Mouse (Mus musculus) urinary bladder, adult 18-20 months (tissue): Measurements from ENCODE around the gene Bcl2.

Experiments used
- DNase-seq, 2 experiments: peaks; one replicate each; pipeline ENCODE4 v3.0.0; 2022; ENCODE audit warnings: low spot score in 2 of 2, mixed read lengths in 2 of 2

The Bcl2 gene

GRCm38 (mm10) chr1:106714530-106714981 lies 482 bp upstream of the Bcl2 start:
- no peak for DNase-seq

DNA sequence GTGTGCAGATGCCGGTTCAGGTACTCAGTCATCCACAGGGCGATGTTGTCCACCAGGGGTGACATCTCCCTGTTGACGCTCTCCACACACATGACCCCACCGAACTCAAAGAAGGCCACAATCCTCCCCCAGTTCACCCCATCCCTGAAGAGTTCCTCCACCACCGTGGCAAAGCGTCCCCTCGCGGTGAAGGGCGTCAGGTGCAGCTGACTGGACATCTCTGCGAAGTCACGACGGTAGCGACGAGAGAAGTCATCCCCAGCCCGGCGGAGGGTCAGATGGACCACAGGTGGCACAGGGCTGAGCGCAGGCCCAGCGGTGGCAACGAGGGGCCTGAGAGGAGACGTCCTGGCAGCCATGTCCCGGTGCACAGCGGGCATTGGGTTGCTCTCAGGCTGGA lies 1.7 kb downstream of the Bcl2 start:
- DNase-seq, result peak in 1 of 2 experiments; percentile 34

- no peak for DNase-seq
Observed at GRCm38 (mm10) chr1:106711356-106712125, 2.5 kb downstream of the Bcl2 start.

- DNase-seq, result no peak
Observed at GRCm38 (mm10) chr1:106710202-106710601, 3.9 kb downstream of the Bcl2 start.

GRCm38 (mm10) chr1:106707036-106707880 lies 6.8 kb downstream of the Bcl2 start:
- DNase-seq, result no peak

DNA sequence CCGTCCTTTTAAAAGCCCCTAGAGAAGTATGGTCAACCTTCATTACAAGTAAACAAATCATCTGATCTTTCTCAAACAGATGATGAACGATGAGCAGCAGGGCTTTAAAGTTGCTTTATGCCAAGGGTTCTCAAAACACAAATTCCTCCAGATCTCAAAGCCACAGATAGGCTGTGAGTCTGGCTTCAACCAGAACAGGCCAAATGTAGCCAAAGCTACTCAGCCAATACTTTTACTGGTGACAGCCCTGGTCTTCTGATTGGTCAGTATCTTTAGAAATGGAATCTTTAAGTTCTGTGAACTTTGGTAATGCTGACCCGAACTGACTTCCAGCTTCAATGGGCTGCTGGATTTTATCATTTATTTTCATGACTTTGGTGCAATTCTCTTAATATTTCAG lies 10.9 kb downstream of the Bcl2 start:
- DNase-seq, result no peak

GRCm38 (mm10) chr1:106702471-106703175 lies 11.5 kb downstream of the Bcl2 start:
- no peak for DNase-seq

DNA sequence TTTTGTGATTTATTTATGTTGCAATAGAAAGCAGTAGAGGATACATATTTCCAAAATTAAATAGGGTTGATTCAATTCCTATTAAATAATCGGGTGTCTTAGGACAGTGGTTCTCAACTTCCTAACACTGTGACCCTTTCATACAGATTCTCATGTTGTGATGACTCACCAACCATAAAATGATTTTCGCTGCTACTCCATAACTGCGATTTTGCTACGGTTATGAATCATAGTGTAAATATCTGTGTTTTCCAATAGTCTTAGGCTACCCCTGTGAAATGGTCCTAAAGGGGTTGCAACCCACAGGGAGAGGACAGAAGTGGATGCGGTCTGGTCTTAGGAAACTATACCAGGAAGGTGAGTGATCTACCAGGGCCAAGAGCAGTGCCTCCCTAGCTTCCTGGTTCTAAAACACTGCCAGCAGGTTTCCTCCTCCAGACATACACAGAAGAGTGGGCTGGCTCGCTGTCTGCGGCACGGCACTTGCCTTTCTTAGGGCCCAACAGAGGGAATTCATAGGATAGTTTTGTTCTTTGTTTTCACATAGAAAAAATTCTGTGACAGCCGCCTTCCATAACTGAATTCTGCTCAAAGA lies 13.5 kb downstream of the Bcl2 start:
- DNase-seq, result no peak

DNA sequence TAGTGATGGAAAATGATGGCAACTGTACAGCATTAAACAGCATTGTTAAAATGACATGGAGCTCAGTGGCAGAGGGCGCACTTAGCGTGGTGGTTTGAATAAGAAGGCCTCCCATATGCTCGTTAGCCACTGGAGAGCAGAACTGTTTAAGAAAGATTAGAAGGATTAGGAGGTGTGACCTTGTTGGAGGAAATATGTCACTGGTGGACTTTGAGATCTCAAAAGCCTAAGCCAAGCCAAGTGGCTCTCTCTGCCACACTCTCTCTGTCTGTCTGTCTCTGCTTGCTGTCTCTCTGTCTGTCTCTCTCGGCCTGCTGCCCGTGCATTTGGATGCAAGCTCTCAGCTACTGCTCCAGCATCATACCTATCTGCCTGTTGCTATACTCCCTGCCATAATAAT lies 17.6 kb downstream of the Bcl2 start:
- no peak for DNase-seq

DNA sequence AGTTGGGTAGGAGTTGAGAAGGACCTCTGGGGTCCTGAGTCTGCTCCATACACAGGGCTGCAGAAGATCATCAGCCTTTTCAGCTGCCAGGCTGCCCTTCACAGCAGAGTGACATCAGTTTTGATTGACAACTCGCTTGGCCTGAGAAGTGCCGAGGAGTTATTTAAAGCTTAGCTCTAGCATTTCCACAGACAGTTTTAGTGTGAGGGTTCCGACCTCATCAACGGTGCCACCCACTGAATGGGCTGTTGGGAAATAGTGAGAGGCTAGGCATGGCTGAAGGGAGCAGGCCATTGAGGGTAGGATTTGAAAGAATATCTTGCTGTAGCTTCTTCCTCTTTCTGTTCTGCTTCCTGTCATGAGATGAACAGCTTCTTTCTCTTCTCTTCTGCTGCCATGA lies 18.4 kb downstream of the Bcl2 start:
- no peak for DNase-seq

- DNase-seq, result no peak
Observed at GRCm38 (mm10) chr1:106694316-106694715, 19.8 kb downstream of the Bcl2 start.

GRCm38 (mm10) chr1:106692599-106692998 lies 21.5 kb downstream of the Bcl2 start:
- DNase-seq, result no peak

DNA sequence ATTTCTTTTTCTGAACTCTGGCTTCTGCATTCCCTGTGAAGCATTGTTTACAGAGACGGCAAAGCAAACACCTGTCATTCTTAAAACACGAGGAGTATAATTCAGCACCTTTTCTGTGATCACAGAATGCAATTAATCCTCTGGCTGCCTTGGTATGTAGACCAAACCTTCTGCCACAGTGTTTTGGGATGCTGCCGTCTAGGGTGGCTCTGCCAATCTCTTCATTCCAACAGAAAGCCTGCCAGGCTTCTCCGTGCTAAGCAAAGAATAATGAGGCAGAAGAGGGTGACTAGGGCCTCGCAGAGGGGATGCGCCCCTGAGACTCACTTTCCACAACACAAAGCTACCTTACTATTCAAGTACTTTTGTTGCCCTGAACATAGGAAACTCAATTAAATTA lies 23.2 kb downstream of the Bcl2 start:
- DNase-seq, result no peak

- no peak for DNase-seq
Observed at GRCm38 (mm10) chr1:106688161-106688516, 25.9 kb downstream of the Bcl2 start.

- no peak for DNase-seq
Observed at GRCm38 (mm10) chr1:106687435-106688160, 26.5 kb downstream of the Bcl2 start.

GRCm38 (mm10) chr1:106685702-106686101 lies 28.4 kb downstream of the Bcl2 start:
- DNase-seq, result no peak

DNA sequence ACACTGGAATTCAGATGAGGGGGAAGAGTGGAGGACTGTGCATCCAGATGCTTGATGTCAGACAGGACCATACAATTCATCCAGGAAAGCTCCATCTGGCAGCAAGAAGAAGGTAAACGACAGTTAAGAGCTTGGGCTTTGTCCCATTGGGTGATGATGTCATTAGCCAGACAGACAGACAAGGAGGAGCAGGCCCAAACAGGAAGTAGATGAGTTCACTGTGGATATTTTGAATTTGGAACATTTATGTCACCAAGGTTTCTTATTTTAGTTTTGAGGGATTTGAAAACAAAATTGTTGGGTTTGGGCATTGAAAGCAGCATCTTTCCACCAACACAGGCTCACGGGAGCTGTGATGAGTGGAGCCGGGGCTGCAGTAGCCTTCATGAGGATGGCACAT lies 29.5 kb downstream of the Bcl2 start:
- DNase-seq, result no peak

DNA sequence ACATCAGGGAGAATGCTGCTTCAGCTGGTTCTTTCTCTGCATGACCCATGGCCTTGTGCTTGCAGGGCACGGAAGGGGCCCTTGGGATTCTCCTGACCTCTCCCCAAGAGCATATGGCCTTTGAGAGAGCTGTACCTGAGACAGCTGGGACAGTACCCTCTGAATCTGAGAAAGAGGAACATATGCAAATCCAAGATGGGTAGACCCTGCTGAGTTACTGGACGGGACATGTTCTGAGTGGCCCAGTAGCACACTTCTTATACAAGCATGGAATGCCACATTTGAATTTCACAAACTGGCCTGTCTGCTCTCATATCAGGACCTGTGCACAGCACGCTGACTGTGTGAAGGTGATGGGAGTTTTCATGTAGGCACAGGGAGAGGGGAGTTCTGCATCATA lies 31.2 kb downstream of the Bcl2 start:
- no peak for DNase-seq

- DNase-seq, result no peak
Observed at GRCm38 (mm10) chr1:106679800-106680515, 34.1 kb downstream of the Bcl2 start.

- DNase-seq, result no peak
Observed at GRCm38 (mm10) chr1:106678060-106678478, 36.0 kb downstream of the Bcl2 start.
